Mouse (Mus musculus): Measurements from ENCODE around the gene Kcnh4.

DNA sequence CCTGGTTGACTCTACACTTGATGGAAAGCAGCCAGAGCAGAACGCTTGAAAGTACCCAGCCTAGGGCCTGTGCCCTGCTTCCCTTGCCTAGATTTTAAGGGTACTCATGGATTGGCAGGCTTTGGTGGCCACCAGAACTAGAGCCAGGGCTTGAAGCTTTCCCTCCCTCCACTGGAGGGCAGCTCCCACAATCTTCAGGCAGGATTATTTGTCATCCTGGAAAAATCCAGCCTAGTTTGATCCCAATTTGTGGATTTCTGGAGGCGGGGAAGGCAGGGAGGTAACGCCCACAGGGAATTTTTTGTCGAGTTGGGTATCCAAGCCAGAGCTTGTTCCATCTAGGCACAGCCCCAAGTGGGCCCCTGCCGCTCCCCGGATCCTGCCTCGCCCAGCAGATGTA, 69.4 kb downstream of the Kcnh4 start:
- TF ChIP-seq CTCF (IDR thresholded peaks at IDR 0.05; ENCODE audit: control insufficient read depth, insufficient read depth, insufficient read length) = no peak
- no peak for TF ChIP-seq MYOD1 (IDR thresholded peaks at IDR 0.05; ENCODE audit: control insufficient read depth, insufficient read length, low read depth)
- no peak for TF ChIP-seq USF1 (IDR thresholded peaks at IDR 0.05; ENCODE audit: low read depth)
- no peak for TF ChIP-seq MAX (IDR thresholded peaks at IDR 0.05)

Measured in C2C12 (cell line).